In the genomic region with DNA sequence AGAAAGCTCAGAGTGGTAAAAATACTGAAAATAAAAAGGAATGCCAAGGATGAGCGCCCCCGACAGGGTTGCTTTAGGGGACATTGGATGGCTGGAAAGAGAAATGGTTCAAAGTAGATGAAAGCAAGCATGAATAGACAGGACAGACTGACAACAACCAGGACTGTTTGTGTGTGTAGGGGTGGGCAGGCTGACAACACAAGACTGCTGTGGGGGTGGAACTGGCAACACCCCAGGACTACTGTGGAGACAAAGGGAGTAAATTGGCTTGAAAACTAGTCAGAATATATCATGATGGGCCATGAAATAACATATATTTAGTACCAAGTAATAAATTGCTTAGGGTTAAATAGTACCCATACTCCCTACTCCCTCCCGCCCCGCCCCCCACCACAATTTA, we compare ENCODE assay signal across 22 mouse cellular contexts.
DNase-seq lines count a peak whose midpoint lies in the region; ATAC-seq and TF ChIP-seq lines count a peak whose summit lies in the region.
"Had no signal": no experiment of that assay in that cellular context is flagged by ENCODE, and none has a peak within 500 bp of the region (broad histone marks: within the 10 kb centered on the region; RNA-seq: fewer than 3 reads in every experiment).

No protein-coding gene starts in this region.

- H3K4me3 ChIP-seq in intestine, postnatal 0 days (ENCODE audit: low read depth, low read length), result no peak overlapping the region
- H3K4me3 ChIP-seq in lung, adult 2 months (replicated peaks; ENCODE audit: extremely low read depth, low read depth, low read length), result no peak overlapping the region
- H3K4me3 ChIP-seq: embryonic facial prominence, embryonic 10.5 days; embryonic facial prominence, embryonic 12.5 days; forebrain, embryonic 13.5 days; forebrain, embryonic 15.5 days had no signal

- H3K27ac ChIP-seq in intestine, postnatal 0 days (ENCODE audit: low read depth, low read length), result no peak overlapping the region
- H3K27ac ChIP-seq: embryonic facial prominence, embryonic 10.5 days; embryonic facial prominence, embryonic 12.5 days; forebrain, embryonic 13.5 days; forebrain, embryonic 15.5 days had no signal

- no peak for TF ChIP-seq POLR2A in lung, adult 2 months (IDR thresholded peaks at IDR 0.05; ENCODE audit: borderline replicate concordance, extremely low read depth, low read depth, low read length)

- TF ChIP-seq CTCF in intestine, postnatal 0 days (IDR thresholded peaks at IDR 0.05; ENCODE audit: low read depth), result no peak
- TF ChIP-seq CTCF in lung, adult 2 months (IDR thresholded peaks at IDR 0.05; ENCODE audit: insufficient read depth, low read length), result no peak

- 95% methylated on average over 4 of the region's 4 CpGs for WGBS in intestine, postnatal 0 days
- 89% methylated on average over 4 of the region's 4 CpGs for WGBS in lung, adult 2 months

- H3K9ac ChIP-seq in intestine, postnatal 0 days (ENCODE audit: low read depth, low read length), result no peak overlapping the region
- H3K9ac ChIP-seq: embryonic facial prominence, embryonic 12.5 days; forebrain, embryonic 13.5 days; forebrain, embryonic 15.5 days had no signal

- no peak for ATAC-seq in intestine, postnatal 0 days
- ATAC-seq: CD4-positive, CD25-positive, alpha-beta regulatory T cell, adult 4 months; forebrain, embryonic 13.5 days; forebrain, embryonic 15.5 days had no signal

- H3K27me3 ChIP-seq in intestine, postnatal 0 days (replicated peaks; ENCODE audit: control insufficient read depth, insufficient read depth, low read length), result no peaks in the 10 kb centered on the region
- H3K27me3 ChIP-seq: CH12.LX; embryonic facial prominence, embryonic 12.5 days; forebrain, embryonic 13.5 days; forebrain, embryonic 15.5 days had no signal

- peak; percentile 46 for DNase-seq in layer of hippocampus, adult 11-12 months (ENCODE audit: low spot score)
- DNase-seq in layer of hippocampus, adult 9-10 months (ENCODE audit: low spot score), result no peak
- peak; percentile 39 for DNase-seq in Muller cell, postnatal 12 days (ENCODE audit: inconsistent ontology term)
- peak; percentile 20 to 46 for DNase-seq in layer of hippocampus, adult 8-10 months (ENCODE audit: low spot score in 2 of 2)
- peak; percentile 38 to 50 for DNase-seq in layer of hippocampus, postnatal 36 days
- DNase-seq in lung, adult 2 months, result no peak
- DNase-seq: adrenal gland, adult 2 months; adrenal gland, postnatal 14 days; adrenal gland, postnatal 36 days; B cell, adult 2 months; cerebellum, adult 11-12 months; cerebellum, adult 2 months; cerebellum, adult 9-10 months; cerebellum, postnatal 25 days had no signal

- H3K4me1 ChIP-seq in intestine, postnatal 0 days (replicated peaks; ENCODE audit: control insufficient read depth, insufficient read depth, low read length), result no peaks in the 10 kb centered on the region
- H3K4me1 ChIP-seq in lung, adult 2 months (ENCODE audit: control insufficient read depth, insufficient read depth, low read length), result no peaks in the 10 kb centered on the region
- H3K4me1 ChIP-seq: embryonic facial prominence, embryonic 12.5 days had no signal

- H3K36me3 ChIP-seq in intestine, postnatal 0 days (ENCODE audit: control insufficient read depth, insufficient read depth), result no peaks in the 10 kb centered on the region
- H3K36me3 ChIP-seq: embryonic facial prominence, embryonic 10.5 days; embryonic facial prominence, embryonic 12.5 days; forebrain, embryonic 15.5 days; G1E had no signal

- no peak overlapping the region for H3K4me2 ChIP-seq in intestine, postnatal 0 days (replicated peaks; ENCODE audit: low read depth)
- H3K4me2 ChIP-seq: embryonic facial prominence, embryonic 12.5 days; forebrain, embryonic 13.5 days; forebrain, embryonic 15.5 days had no signal

- no peaks in the 10 kb centered on the region for H3K9me3 ChIP-seq in intestine, postnatal 0 days (ENCODE audit: control insufficient read depth)
- H3K9me3 ChIP-seq: embryonic facial prominence, embryonic 10.5 days; embryonic facial prominence, embryonic 12.5 days; forebrain, embryonic 13.5 days; forebrain, embryonic 15.5 days; G1E had no signal

Comparison
In these comparisons a context has a peak if more than half of its experiments do, and no peak if none do; other contexts are left out.
1. DNase-seq: peak in layer of hippocampus, adult 11-12 months (single experiment), Muller cell, postnatal 12 days (single experiment), layer of hippocampus, adult 8-10 months (2 of 2) and layer of hippocampus, postnatal 36 days (2 of 2); none in layer of hippocampus, adult 9-10 months (single experiment) and lung, adult 2 months (single experiment).